Mouse (Mus musculus) MEL (cell line): Measurements from ENCODE around the gene Dnajc30.

Experiments
- EP300 ChIP-seq, 2 experiments: IDR thresholded peaks; 2 replicates each; pipeline ENCODE4 v1.6.1; 2011; ENCODE audit warnings: improper control_type of control experiment in 2 of 2, low read length in 2 of 2, low read depth in 1 of 2, mild to moderate bottlenecking in 1 of 2
- JUND ChIP-seq: IDR thresholded peaks from 2 replicates; pipeline ENCODE4 v1.6.1; 2011; ENCODE audit warnings: low read depth, mild to moderate bottlenecking, improper control_type of control experiment, low read length
- MXI1 ChIP-seq: IDR thresholded peaks from 2 replicates; pipeline ENCODE4 v1.6.1; 2011; ENCODE audit warnings: mild to moderate bottlenecking, low read depth, low read length, improper control_type of control experiment

- TF ChIP-seq EP300 (IDR thresholded peaks at IDR 0.05; ENCODE audit: low read depth in 1 of 2, low read length in 2 of 2) = peak; percentile 16 to 24; a peak in 2 of 4 replicates
- TF ChIP-seq MXI1 = no peak
- TF ChIP-seq JUND = no peak
Measured at GRCm38 (mm10) chr5:135024665-135025224, 39.3 kb upstream of the Dnajc30 start.
